Mouse (Mus musculus) intestine, embryonic 14.5 days (tissue): Measurements from ENCODE around the gene Amigo3. TPM values are rescaled to one million over a fixed set of nuclear protein-coding genes. Genes with fewer than 3 reads are reported as not detected.

Source experiments
- ATAC-seq: fragments of 200-750 bp; cut with Nextera tagmentation; replicated peaks from 2 replicates; pipeline ENCODE4 v1.8.0; 2017; ENCODE audit warnings: low read depth, moderate number of reproducible peaks, moderate TSS enrichment, moderate library complexity; ENCODE audit not compliant: low FRiP score, low TSS enrichment
- DNase-seq: peaks from one replicate; pipeline ENCODE4 v3.0.0-alpha.2; 2018; ENCODE audit warnings: low spot score
- H3K27ac ChIP-seq: fragments of 300-500 bp; sonication (generic); 2 replicates; pipeline ENCODE4 v1.5.1; 2014; ENCODE audit warnings: low read depth, mild to moderate bottlenecking, control low read depth
- H3K27me3 ChIP-seq: fragments of 300-500 bp; sonication (generic); replicated peaks from 2 replicates; pipeline ENCODE4 v1.6.1; 2014; ENCODE audit warnings: low read length, control low read depth; ENCODE audit not compliant: control insufficient read depth, insufficient read depth
- H3K36me3 ChIP-seq: fragments of 300-500 bp; sonication (generic); 2 replicates; pipeline ENCODE4 v1.6.1; 2014; ENCODE audit warnings: low read length, control low read depth; ENCODE audit not compliant: control insufficient read depth, insufficient read depth
- H3K4me1 ChIP-seq: fragments of 300-500 bp; sonication (generic); replicated peaks from 2 replicates; pipeline ENCODE4 v1.6.1; 2014; ENCODE audit warnings: low read length, control low read depth, mixed read lengths; ENCODE audit not compliant: control insufficient read depth, insufficient read depth
- H3K4me2 ChIP-seq: fragments of 300-500 bp; sonication (generic); 2 replicates; pipeline ENCODE4 v1.6.1; 2014; ENCODE audit warnings: low read length
- H3K4me3 ChIP-seq: fragments of 300-500 bp; sonication (generic); 2 replicates; pipeline ENCODE4 v1.5.1; 2014; ENCODE audit warnings: low read depth, low read length, control low read depth, mixed read lengths
- H3K9ac ChIP-seq: fragments of 300-500 bp; sonication (generic); 2 replicates; pipeline ENCODE4 v1.6.1; 2014; ENCODE audit warnings: mild to moderate bottlenecking, low read length
- H3K9me3 ChIP-seq: fragments of 300-500 bp; sonication (generic); 2 replicates; pipeline ENCODE4 v1.6.1; 2016; ENCODE audit warnings: low read length, control low read depth; ENCODE audit not compliant: control insufficient read depth
- WGBS: fragments of 180-500 bp; shearing (Covaris S2); extraction: QIAGEN DNeasy Blood & Tissue Kit; methylation state at CpG from one replicate; pipeline ENCODE4 v1.1.7; 2014; 5-methylcytosine and 5-hydroxymethylcytosine counted together
- polyA plus RNA-seq: library from polyadenylated mRNA; unstranded; fragments of >200 nt; fragmentation: Nextera tagmentation; extraction: Ambion mirVana; gene quantifications from 2 replicates; pipeline ENCODE4 v1.2.1, GENCODE M21; 2014

Gene Amigo3
- polyA plus RNA-seq, 1 experiment from 2014 or later: 2.7 TPM

DNA sequence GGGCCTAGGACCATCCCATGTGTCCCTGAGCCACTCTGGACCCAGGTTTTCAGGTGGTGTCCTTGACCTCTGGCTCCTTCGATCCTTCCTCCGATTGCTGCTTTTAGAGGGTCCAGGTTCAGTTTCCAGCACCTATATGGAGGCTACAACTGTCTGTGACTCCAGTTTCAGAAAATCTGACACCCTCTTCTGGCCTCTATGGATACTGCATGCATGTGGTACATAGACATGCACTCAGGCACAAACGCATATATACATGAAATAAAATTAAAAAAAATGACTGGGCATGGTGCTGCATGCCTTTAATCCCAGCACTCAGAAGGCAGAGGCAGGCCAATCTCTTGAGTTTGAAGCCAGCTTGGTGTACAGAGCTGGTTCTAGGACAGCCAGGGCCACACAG is 25.1 kb upstream of the Amigo3 start:
- H3K9ac ChIP-seq: no peak overlapping the region
- WGBS: 95% methylated on average over 3 of the region's 3 CpGs

GRCm38 (mm10) chr9:108032126-108032525 is 20.8 kb upstream of the Amigo3 start:
- Histone ChIP-seq H3K4me2 (no peak overlapping the region), H3K4me3 (no peak overlapping the region), H3K9me3 (no peaks in the 10 kb centered on the region), H3K4me1 (no peaks in the 10 kb centered on the region), H3K36me3 (peaks cover 54% of the 10 kb centered on the region), H3K27ac (no peak overlapping the region), H3K27me3 (no peaks in the 10 kb centered on the region), H3K9ac (no peak overlapping the region)
- ATAC-seq (no peak), DNase-seq (no peak)
- WGBS: 95% methylated on average over 5 of the region's 5 CpGs

More for the DNA sequence above, 25.1 kb upstream of the Amigo3 start:
- Histone ChIP-seq H3K27ac (no peak overlapping the region), H3K27me3 (no peaks in the 10 kb centered on the region), H3K9me3 (no peaks in the 10 kb centered on the region), H3K36me3 (peaks cover 57% of the 10 kb centered on the region), H3K4me1 (no peaks in the 10 kb centered on the region), H3K4me2 (no peak overlapping the region), H3K4me3 (no peak overlapping the region)
- no peak for ATAC-seq
- no peak for DNase-seq

GRCm38 (mm10) chr9:108035331-108036156 is 17.4 kb upstream of the Amigo3 start:
- no peak overlapping the region for H3K9ac ChIP-seq
- H3K4me2 ChIP-seq: no peak overlapping the region
- H3K4me1 ChIP-seq: no peaks in the 10 kb centered on the region
- peaks cover 51% of the 10 kb centered on the region for H3K36me3 ChIP-seq
- ATAC-seq (no peak), DNase-seq (no peak)
- 97% methylated on average over 2 of the region's 2 CpGs for WGBS
- H3K27me3 ChIP-seq: no peaks in the 10 kb centered on the region
- no peak overlapping the region for H3K4me3 ChIP-seq
- no peaks in the 10 kb centered on the region for H3K9me3 ChIP-seq
- no peak overlapping the region for H3K27ac ChIP-seq

GRCm38 (mm10) chr9:108044751-108045492 is 8.0 kb upstream of the Amigo3 start:
- no peak overlapping the region for H3K27ac ChIP-seq
- ATAC-seq (no peak), DNase-seq (no peak)
- H3K4me2 ChIP-seq: no peak overlapping the region
- H3K4me3 ChIP-seq: no peak overlapping the region
- no peaks in the 10 kb centered on the region for H3K9me3 ChIP-seq
- peaks cover 12% of the 10 kb centered on the region; the same call in 1 of the 2 replicates for H3K4me1 ChIP-seq
- WGBS: 97% methylated on average over 8 of the region's 8 CpGs
- peaks cover 64% of the 10 kb centered on the region for H3K36me3 ChIP-seq
- H3K27me3 ChIP-seq: no peaks in the 10 kb centered on the region
- H3K9ac ChIP-seq: no peak overlapping the region

- Histone ChIP-seq H3K9ac (no peak overlapping the region), H3K27me3 (no peaks in the 10 kb centered on the region), H3K4me3 (no peak overlapping the region), H3K4me2 (no peak overlapping the region), H3K9me3 (no peaks in the 10 kb centered on the region), H3K27ac (no peak overlapping the region), H3K4me1 (peaks cover 15% of the 10 kb centered on the region; the same call in 1 of the 2 replicates), H3K36me3 (peaks cover 67% of the 10 kb centered on the region)
- no peak for ATAC-seq
- WGBS: 94% methylated on average over 4 of the region's 4 CpGs
- no peak for DNase-seq
Measured at GRCm38 (mm10) chr9:108046582-108046981, 6.4 kb upstream of the Amigo3 start.

GRCm38 (mm10) chr9:108047601-108048565 is 5.1 kb upstream of the Amigo3 start:
- H3K27ac ChIP-seq: peak overlapping the region; percentile 74
- peak overlapping the region; percentile 91; the same call in 1 of the 2 replicates for H3K4me3 ChIP-seq
- 48% methylated on average over 17 of the region's 17 CpGs for WGBS
- no peak for DNase-seq
- H3K4me1 ChIP-seq: peaks cover 15% of the 10 kb centered on the region; the same call in 1 of the 2 replicates
- peak overlapping the region; percentile 93 for H3K4me2 ChIP-seq
- ATAC-seq: no peak
- peak overlapping the region; percentile 82; the same call in 1 of the 2 replicates for H3K9ac ChIP-seq
- H3K9me3 ChIP-seq: no peaks in the 10 kb centered on the region
- no peaks in the 10 kb centered on the region for H3K27me3 ChIP-seq
- H3K36me3 ChIP-seq: peaks cover 58% of the 10 kb centered on the region

DNA sequence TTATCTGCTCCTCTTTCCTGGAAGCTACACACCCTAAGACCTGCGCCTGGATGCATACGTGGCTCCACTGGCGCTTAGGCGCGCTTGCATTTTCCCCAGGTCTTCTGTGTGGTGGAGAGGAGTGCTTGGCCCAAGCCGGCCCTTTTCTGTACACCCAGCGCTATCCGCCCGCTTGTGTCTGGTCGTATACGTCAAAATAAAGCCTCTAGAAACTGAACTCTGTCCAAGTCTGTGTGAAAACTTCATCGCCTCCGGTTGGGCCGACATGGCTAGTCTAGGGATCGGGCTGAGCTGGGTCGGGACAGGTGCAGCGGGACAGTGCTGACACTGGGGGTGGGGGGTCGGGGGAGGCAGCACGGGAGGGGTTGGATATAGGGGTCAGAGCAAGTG is 4.4 kb upstream of the Amigo3 start:
- H3K36me3 ChIP-seq: peaks cover 53% of the 10 kb centered on the region
- ATAC-seq (peak; percentile 44), DNase-seq (no peak)
- peak overlapping the region; percentile 74 for H3K27ac ChIP-seq
- H3K27me3 ChIP-seq: no peaks in the 10 kb centered on the region
- peak overlapping the region; percentile 82 for H3K9ac ChIP-seq
- H3K4me1 ChIP-seq: peaks cover 19% of the 10 kb centered on the region; the same call in 1 of the 2 replicates
- WGBS: 1% methylated on average over 19 of the region's 19 CpGs
- H3K4me3 ChIP-seq: peak overlapping the region; percentile 91
- H3K4me2 ChIP-seq: peak overlapping the region; percentile 93
- no peaks in the 10 kb centered on the region for H3K9me3 ChIP-seq

GRCm38 (mm10) chr9:108049016-108049455 is 3.9 kb upstream of the Amigo3 start, which contains the start of gene Gmppb:
Gene Gmppb (plus strand): TSS chr9:108049242.
- peak; percentile 91 for ATAC-seq
- Histone ChIP-seq H3K4me2 (peak within 1 kb of the TSS; percentile 93), H3K27me3 (no peaks in the 10 kb centered on the region), H3K4me3 (peak within 1 kb of the TSS; percentile 91), H3K36me3 (peaks cover 57% of the 10 kb centered on the region), H3K27ac (peak within 1 kb of the TSS; percentile 80), H3K4me1 (peaks cover 19% of the 10 kb centered on the region; the same call in 1 of the 2 replicates), H3K9ac (peak within 1 kb of the TSS; percentile 82), H3K9me3 (no peaks in the 10 kb centered on the region)
- DNase-seq: peak; percentile 96
- WGBS: under 1% methylated on average over 39 of the region's 39 CpGs
